Mouse (Mus musculus) forebrain, embryonic 12.5 days (tissue): ENCODE measurements around the gene Dcst1. TPM values are rescaled to one million over a fixed set of nuclear protein-coding genes. Genes with fewer than 3 reads are reported as not detected.
A peak's percentile ranks its signal among the peaks of the same experiment; 100 is the strongest.

Source experiments
- ATAC-seq: fragments of 200-750 bp; cut with Nextera tagmentation; 2 replicates; pipeline ENCODE4 v1.8.0; 2017; ENCODE audit warnings: moderate TSS enrichment; ENCODE audit not compliant: low FRiP score
- H3K27ac ChIP-seq: fragments of 300-500 bp; sonication (generic); 2 replicates; pipeline ENCODE4 v1.5.1; 2016; ENCODE audit warnings: mild to moderate bottlenecking
- H3K27me3 ChIP-seq: fragments of 300-500 bp; sonication (generic); 2 replicates; pipeline ENCODE4 v1.6.1; 2016; ENCODE audit warnings: mild to moderate bottlenecking
- H3K36me3 ChIP-seq: fragments of 300-500 bp; sonication (generic); replicated peaks from 2 replicates; pipeline ENCODE4 v1.6.1; 2016; ENCODE audit warnings: mild to moderate bottlenecking
- H3K4me1 ChIP-seq: fragments of 300-500 bp; sonication (generic); 2 replicates; pipeline ENCODE4 v1.6.1; 2016
- H3K4me2 ChIP-seq: fragments of 300-500 bp; sonication (generic); 2 replicates; pipeline ENCODE4 v1.6.1; 2016; ENCODE audit warnings: mild to moderate bottlenecking, moderate library complexity
- H3K4me3 ChIP-seq: fragments of 300-500 bp; sonication (generic); replicated peaks from 2 replicates; pipeline ENCODE4 v1.5.1; 2016; ENCODE audit warnings: mild to moderate bottlenecking
- H3K9ac ChIP-seq: fragments of 300-500 bp; sonication (generic); 2 replicates; pipeline ENCODE4 v1.6.1; 2016; ENCODE audit warnings: mild to moderate bottlenecking
- H3K9me3 ChIP-seq: fragments of 300-500 bp; sonication (generic); 2 replicates; pipeline ENCODE4 v1.6.1; 2016
- WGBS: fragments of 180-500 bp; shearing (Covaris S2); methylation state at CpG from one replicate; pipeline ENCODE4 v1.1.7; 2016; 5-methylcytosine and 5-hydroxymethylcytosine counted together
- polyA plus RNA-seq: library from polyadenylated mRNA; unstranded; fragments of >200 nt; fragmentation: Nextera tagmentation; extraction: Ambion mirVana; gene quantifications from 2 replicates; pipeline ENCODE4 v1.2.1, GENCODE M21; 2016

The Dcst1 gene
- polyA plus RNA-seq, 1 experiment from 2014 or later: 0.36 TPM

DNA sequence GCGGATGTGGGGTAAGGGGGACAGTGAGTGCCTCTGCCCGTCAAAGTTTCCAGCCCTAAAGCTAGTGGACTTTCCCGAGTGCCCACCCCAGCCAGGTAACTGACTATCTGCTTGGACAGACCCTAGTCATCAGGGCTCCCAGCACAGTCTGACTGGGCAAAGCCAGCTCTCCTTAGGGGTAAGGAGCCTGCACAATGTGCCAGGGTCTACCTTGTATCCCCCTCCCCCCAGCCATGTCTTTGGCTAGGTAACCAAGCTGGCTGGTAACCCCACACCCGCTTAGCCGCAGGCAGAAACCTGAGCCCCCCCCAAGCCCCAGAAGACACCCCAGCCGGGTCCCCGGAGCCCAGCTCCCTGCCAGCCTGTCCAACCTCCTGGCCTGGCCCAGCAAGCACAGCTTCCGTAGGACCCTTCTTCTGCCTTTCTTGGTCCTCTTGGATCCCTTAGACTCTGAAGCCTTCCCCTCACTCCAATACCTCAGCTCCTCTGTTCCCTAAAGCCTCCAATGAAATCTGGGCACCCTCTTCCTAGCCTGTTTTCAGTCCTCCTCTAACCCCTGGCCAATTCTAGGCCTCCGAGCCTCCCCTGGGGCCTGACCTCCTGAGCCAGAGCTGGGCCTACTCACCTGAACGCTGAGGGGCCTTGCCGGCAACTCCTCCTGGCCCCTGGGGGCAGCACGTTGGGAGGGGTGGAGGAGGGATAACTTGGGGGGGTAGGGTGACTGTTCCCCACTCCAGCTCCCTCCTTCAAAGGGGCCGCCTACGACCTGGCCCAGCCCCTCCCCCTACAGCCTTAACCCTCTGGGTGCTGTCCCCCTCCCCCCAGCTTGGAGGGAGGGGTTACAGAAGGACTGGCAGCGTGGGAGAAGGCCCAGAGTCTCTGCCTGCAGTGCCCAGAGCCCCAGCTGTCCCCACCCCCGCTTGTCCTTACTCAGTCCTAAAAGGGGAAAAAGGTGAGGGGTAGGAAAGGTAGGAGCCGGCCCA lies 21.7 kb upstream of the Dcst1 start:
- no peak overlapping the region; the same call in 1 of the 2 replicates for H3K27ac ChIP-seq
- WGBS: 48% methylated on average over 15 of the region's 17 CpGs
- H3K36me3 ChIP-seq: no peaks in the 10 kb centered on the region
- H3K27me3 ChIP-seq: peaks cover 20% of the 10 kb centered on the region
- no peak overlapping the region for H3K4me2 ChIP-seq
- no peak overlapping the region for H3K9ac ChIP-seq
- H3K4me3 ChIP-seq: no peak overlapping the region
- no peaks in the 10 kb centered on the region for H3K9me3 ChIP-seq
- ATAC-seq: no peak
- peaks cover 30% of the 10 kb centered on the region for H3K4me1 ChIP-seq

- WGBS: 35% methylated on average over 11 of the region's 11 CpGs
- H3K4me1 ChIP-seq: peaks cover 17% of the 10 kb centered on the region
- H3K4me2 ChIP-seq: no peak overlapping the region
- peaks cover 11% of the 10 kb centered on the region for H3K27me3 ChIP-seq
- no peak overlapping the region for H3K4me3 ChIP-seq
- H3K9me3 ChIP-seq: no peaks in the 10 kb centered on the region
- no peak overlapping the region for H3K9ac ChIP-seq
- no peak overlapping the region for H3K27ac ChIP-seq
- H3K36me3 ChIP-seq: no peaks in the 10 kb centered on the region
- ATAC-seq: no peak
Measured at GRCm38 (mm10) chr3:89385451-89385850, 20.4 kb upstream of the Dcst1 start.

DNA sequence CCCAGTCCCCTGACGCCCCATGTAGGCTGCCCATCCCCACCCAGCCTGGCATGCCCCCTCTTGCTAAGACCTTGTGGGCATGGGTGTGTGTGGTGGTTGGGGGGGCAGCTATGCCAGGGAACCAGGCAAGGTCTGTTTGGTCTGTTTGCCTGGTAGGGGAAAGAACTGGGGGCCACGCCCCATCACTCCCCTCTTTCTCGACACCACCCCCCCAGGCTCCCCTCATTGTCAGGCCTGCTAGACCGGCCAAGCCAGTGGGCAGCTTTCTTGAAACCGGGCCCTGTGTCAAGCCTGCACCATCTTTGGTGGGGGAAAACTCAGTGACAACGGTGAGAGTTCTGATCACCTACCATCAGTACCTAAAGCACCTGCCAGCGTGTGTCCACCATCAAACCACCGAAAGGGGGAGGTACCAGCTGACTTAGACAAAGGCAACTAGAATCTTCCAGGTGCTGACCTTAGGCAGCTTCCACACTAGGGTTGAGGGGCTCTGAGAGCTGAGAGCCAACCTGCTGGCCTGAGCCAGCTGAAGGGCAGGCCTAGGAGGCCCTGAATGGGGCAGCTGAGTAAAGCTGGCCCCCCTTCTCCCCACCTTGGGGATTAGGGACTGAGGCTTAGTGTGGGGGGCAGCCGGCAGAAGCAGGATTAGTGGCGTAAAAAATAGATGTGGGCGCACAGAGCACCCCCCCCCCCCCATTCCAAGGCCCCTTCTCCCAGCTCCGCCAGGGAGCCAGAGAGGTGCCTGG lies 19.5 kb upstream of the Dcst1 start:
- ATAC-seq: no peak
- H3K9ac ChIP-seq: peak overlapping the region; percentile 26; the same call in 1 of the 2 replicates
- H3K4me2 ChIP-seq: no peak overlapping the region
- peaks cover 3% of the 10 kb centered on the region; the same call in 1 of the 2 replicates for H3K27me3 ChIP-seq
- peaks cover 14% of the 10 kb centered on the region for H3K4me1 ChIP-seq
- H3K27ac ChIP-seq: no peak overlapping the region
- H3K9me3 ChIP-seq: no peaks in the 10 kb centered on the region
- H3K36me3 ChIP-seq: no peaks in the 10 kb centered on the region
- 51% methylated on average over 11 of the region's 12 CpGs for WGBS
- H3K4me3 ChIP-seq: no peak overlapping the region

- Histone ChIP-seq H3K27ac (no peak overlapping the region), H3K27me3 (no peaks in the 10 kb centered on the region), H3K9ac (no peak overlapping the region), H3K9me3 (no peaks in the 10 kb centered on the region), H3K36me3 (no peaks in the 10 kb centered on the region), H3K4me1 (peaks cover 18% of the 10 kb centered on the region), H3K4me3 (no peak overlapping the region), H3K4me2 (no peak overlapping the region)
- no peak for ATAC-seq
- 82% methylated on average over 5 of the region's 5 CpGs for WGBS
Measured at GRCm38 (mm10) chr3:89383651-89384255, 18.7 kb upstream of the Dcst1 start.

GRCm38 (mm10) chr3:89382950-89383349 lies 17.9 kb upstream of the Dcst1 start:
- H3K4me2 ChIP-seq: no peak overlapping the region
- H3K27me3 ChIP-seq: no peaks in the 10 kb centered on the region
- H3K9me3 ChIP-seq: no peaks in the 10 kb centered on the region
- H3K4me3 ChIP-seq: no peak overlapping the region
- 85% methylated on average over 5 of the region's 5 CpGs for WGBS
- H3K4me1 ChIP-seq: peaks cover 25% of the 10 kb centered on the region
- no peak overlapping the region for H3K27ac ChIP-seq
- no peaks in the 10 kb centered on the region for H3K36me3 ChIP-seq
- ATAC-seq: no peak
- no peak overlapping the region for H3K9ac ChIP-seq

- Histone ChIP-seq H3K27me3 (no peaks in the 10 kb centered on the region), H3K4me1 (peaks cover 29% of the 10 kb centered on the region), H3K4me2 (no peak overlapping the region), H3K9ac (no peak overlapping the region), H3K36me3 (no peaks in the 10 kb centered on the region), H3K9me3 (no peaks in the 10 kb centered on the region), H3K27ac (no peak overlapping the region), H3K4me3 (no peak overlapping the region)
- 87% methylated on average over 9 of the region's 9 CpGs for WGBS
- ATAC-seq: no peak
Measured at GRCm38 (mm10) chr3:89382033-89382882, 17.2 kb upstream of the Dcst1 start.

DNA sequence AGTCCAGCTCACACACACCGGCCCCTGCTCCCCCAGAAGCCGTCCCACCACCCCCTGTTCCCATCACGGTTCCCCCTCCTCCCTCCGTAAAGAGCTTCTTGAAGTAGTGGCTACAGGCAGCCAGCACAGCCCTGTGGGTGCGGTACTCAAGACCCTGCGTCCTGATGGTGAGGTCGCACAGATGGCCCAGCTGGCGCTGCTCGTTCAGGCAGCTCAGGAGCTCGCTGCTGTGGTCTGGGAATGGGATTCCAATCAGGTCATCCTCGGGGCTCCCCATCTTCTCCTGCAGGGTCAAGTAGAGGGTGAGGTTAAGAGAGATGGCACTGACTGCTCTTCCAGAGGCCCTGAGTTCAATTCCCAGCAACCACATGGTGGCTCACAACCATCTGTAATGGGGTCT lies 16.2 kb upstream of the Dcst1 start:
- ATAC-seq: no peak
- H3K4me1 ChIP-seq: peaks cover 26% of the 10 kb centered on the region
- H3K27me3 ChIP-seq: no peaks in the 10 kb centered on the region
- H3K27ac ChIP-seq: no peak overlapping the region
- WGBS: 84% methylated on average over 11 of the region's 11 CpGs
- no peak overlapping the region for H3K4me2 ChIP-seq
- H3K4me3 ChIP-seq: no peak overlapping the region
- no peaks in the 10 kb centered on the region for H3K9me3 ChIP-seq
- H3K9ac ChIP-seq: no peak overlapping the region
- no peaks in the 10 kb centered on the region for H3K36me3 ChIP-seq

DNA sequence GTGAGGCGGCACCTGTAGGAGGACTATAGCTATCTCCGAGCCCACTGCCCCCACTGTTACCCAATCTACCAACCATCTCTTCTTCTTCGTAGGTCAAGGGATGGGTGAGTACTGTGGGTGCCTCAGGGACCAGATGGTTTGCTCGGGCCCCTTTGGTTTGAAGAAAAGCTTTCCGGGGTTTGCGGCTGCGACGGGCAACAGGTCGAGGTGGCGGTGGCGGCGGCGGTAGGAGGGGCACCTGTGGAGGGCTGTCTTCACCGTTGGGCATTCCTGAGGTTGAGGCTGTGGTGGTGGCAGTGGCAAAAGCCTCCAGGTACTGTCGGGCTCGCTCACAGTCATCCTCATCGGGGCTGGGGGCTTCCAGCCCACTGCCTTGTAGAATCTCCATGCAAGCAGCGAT lies 15.7 kb upstream of the Dcst1 start:
- Histone ChIP-seq H3K9me3 (no peaks in the 10 kb centered on the region), H3K9ac (no peak overlapping the region), H3K27me3 (no peaks in the 10 kb centered on the region), H3K4me2 (no peak overlapping the region), H3K36me3 (no peaks in the 10 kb centered on the region), H3K4me1 (peaks cover 26% of the 10 kb centered on the region), H3K4me3 (no peak overlapping the region), H3K27ac (no peak overlapping the region)
- WGBS: 93% methylated on average over 18 of the region's 18 CpGs
- no peak for ATAC-seq

- no peaks in the 10 kb centered on the region for H3K27me3 ChIP-seq
- H3K9me3 ChIP-seq: no peaks in the 10 kb centered on the region
- H3K9ac ChIP-seq: no peak overlapping the region
- no peak overlapping the region for H3K4me2 ChIP-seq
- ATAC-seq: no peak
- WGBS: 95% methylated on average over 14 of the region's 14 CpGs
- H3K27ac ChIP-seq: no peak overlapping the region
- H3K4me1 ChIP-seq: peaks cover 26% of the 10 kb centered on the region
- H3K36me3 ChIP-seq: no peaks in the 10 kb centered on the region
- no peak overlapping the region for H3K4me3 ChIP-seq
Measured at GRCm38 (mm10) chr3:89380291-89380690, 15.2 kb upstream of the Dcst1 start.

- H3K4me2 ChIP-seq: no peak overlapping the region; the same call in 1 of the 2 replicates
- no peaks in the 10 kb centered on the region for H3K9me3 ChIP-seq
- no peak overlapping the region for H3K9ac ChIP-seq
- H3K27ac ChIP-seq: no peak overlapping the region
- WGBS: 90% methylated on average over 31 of the region's 31 CpGs
- no peak for ATAC-seq
- no peak overlapping the region for H3K4me3 ChIP-seq
- H3K4me1 ChIP-seq: peaks cover 19% of the 10 kb centered on the region
- no peaks in the 10 kb centered on the region for H3K36me3 ChIP-seq
- no peaks in the 10 kb centered on the region for H3K27me3 ChIP-seq
Measured at GRCm38 (mm10) chr3:89379388-89380131, 14.5 kb upstream of the Dcst1 start.

DNA sequence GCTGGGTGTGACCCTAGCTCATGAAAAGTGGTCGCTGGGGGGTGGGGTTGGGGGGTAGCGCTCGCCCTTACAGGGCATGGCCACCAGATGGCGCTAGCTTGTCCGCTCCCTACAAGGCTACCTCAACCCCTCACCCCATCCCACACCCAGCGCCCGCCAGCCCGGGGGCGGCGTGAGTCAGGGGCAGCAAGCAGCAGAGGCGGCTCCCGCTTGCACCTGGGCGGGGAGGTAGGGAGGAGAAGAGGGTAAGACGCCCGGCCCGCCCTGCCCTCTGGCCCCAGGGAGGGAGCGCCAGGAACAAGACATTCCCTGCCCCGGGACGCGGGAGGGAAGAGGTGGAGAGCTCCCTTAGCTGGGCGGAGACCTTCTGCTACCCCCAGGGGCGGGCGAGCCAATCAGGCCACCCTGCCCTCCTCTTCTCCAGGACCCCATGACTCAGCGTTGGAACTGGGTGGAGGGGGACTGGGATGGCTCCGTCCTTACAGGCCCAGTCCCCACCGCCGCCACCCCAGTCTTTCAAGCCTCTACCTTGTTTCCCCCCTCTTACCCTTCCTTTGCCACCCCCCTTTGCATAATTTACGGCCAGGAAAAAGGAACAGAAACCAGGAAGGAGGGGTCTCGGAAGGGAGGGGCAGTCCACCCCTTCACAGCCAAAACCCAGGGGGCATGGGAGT lies 13.5 kb upstream of the Dcst1 start:
- 1% methylated on average over 26 of the region's 29 CpGs for WGBS
- H3K4me1 ChIP-seq: peaks cover 15% of the 10 kb centered on the region
- H3K27me3 ChIP-seq: no peaks in the 10 kb centered on the region

More for the DNA sequence above, 13.5 kb upstream of the Dcst1 start:
- Histone ChIP-seq H3K4me3 (peak overlapping the region; percentile 61), H3K9ac (peak overlapping the region; percentile 71), H3K9me3 (no peaks in the 10 kb centered on the region), H3K36me3 (no peaks in the 10 kb centered on the region), H3K4me2 (peak overlapping the region; percentile 92), H3K27ac (peak overlapping the region; percentile 56; the same call in 1 of the 2 replicates)
- ATAC-seq: peak; percentile 91
